Mouse (Mus musculus) urinary bladder, postnatal 4 days (tissue): ENCODE data around the gene Dock11.

Experiments used
- DNase-seq, 2 experiments: peaks; one replicate each; pipeline ENCODE4 v3.0.0; 2021 to 2022; ENCODE audit warnings: low spot score in 2 of 2

Gene Dock11

GRCm38 (mm10) chrX:35888087-35888895 lies at the start of gene Dock11:
Gene Dock11 (plus strand): TSS chrX:35888832.
- peak; percentile 34 to 66 for DNase-seq

DNA sequence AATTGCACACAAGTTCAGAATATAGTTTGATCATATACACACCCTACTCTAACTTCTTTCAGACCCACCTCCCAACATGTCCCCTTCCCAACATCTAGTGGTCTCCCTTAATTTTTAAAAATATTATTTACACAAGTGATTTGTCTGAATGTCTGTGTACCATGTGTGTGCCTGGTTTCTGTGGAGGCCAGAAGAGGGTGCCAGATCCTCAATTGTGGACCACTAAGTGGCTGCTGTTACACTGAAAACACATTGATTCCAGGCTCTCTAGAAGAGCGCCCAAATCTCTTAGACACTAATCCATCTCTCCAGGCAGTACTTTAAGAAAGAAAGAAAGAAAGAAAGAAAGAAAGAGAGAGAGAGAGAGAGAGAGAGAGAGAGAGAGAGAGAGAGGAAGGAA lies 8.9 kb upstream of the Dock11 start:
- DNase-seq, result no peak

- DNase-seq, result no peak
These were observed 540 bp downstream of the Dock11 start for GRCm38 (mm10) chrX:35888945-35889799.

GRCm38 (mm10) chrX:35889800-35890106 lies 1.1 kb downstream of the Dock11 start:
- no peak for DNase-seq

- DNase-seq, result no peak
These were observed 3.0 kb downstream of the Dock11 start for GRCm38 (mm10) chrX:35891534-35892125.

- no peak for DNase-seq
These were observed 3.7 kb downstream of the Dock11 start for GRCm38 (mm10) chrX:35892377-35892776.

- DNase-seq, result no peak
These were observed 9.2 kb downstream of the Dock11 start for GRCm38 (mm10) chrX:35897648-35898500.

DNA sequence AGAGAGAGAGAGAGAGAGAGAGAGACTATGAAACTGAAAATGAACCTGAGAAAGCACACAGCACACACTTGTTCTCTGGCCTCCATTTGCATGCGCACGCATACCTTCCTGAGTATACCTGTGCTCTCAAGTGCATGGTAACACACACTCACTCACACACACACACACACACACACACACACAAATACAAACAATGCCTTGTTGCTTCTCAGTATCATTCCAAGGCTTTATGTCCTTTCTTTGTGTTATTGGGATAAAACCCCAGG lies 9.8 kb downstream of the Dock11 start:
- DNase-seq, result no peak

- DNase-seq, result no peak
These were observed 15.7 kb downstream of the Dock11 start for GRCm38 (mm10) chrX:35904352-35904751.

GRCm38 (mm10) chrX:35906696-35907330 lies 18.2 kb downstream of the Dock11 start:
- DNase-seq, result no peak

DNA sequence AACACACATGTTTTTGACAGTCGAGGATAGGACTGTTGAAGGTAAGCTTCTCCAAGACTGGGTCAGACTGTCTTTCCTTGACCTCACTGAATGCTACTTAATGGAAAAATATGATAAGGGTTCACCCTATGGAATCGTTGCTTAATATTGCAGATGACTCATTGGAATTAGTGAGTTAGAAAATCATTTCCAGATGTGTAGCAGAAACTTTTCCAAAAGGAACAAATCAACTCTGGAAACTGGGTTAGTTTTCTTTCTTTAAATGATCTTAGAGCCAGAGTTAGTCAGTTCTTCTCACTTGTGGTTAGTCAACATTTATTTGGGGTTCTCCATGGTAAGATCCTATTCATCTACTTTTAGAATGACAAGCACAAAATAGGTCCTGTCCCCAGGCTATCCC lies 30.9 kb downstream of the Dock11 start:
- DNase-seq, result no peak

DNA sequence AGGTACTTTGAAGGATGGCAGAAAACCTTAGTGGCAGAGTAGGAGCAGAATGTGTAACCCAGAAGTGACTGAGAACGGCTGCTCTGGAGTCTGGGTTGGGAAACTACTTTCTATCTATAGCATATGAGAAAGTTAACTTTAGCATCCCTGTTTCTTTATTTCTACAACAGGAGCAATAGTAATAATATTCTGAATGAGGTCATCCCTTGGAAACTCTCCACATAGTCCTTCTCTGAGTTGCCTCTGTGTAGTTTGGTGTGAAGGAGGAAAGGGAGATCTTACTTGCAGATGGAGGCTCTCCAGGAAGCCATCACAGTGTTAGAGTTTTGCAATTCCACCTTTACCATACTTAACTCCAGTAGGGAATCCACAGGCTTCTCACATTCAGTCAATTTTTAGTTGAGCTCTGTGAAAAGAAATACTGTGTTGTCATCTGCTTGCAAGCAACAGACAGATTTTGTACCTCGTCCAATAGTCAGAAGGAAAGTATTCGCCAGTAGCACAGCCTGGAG lies 31.5 kb downstream of the Dock11 start:
- DNase-seq, result no peak

- DNase-seq, result no peak
These were observed 33.3 kb downstream of the Dock11 start for GRCm38 (mm10) chrX:35921922-35922321.

DNA sequence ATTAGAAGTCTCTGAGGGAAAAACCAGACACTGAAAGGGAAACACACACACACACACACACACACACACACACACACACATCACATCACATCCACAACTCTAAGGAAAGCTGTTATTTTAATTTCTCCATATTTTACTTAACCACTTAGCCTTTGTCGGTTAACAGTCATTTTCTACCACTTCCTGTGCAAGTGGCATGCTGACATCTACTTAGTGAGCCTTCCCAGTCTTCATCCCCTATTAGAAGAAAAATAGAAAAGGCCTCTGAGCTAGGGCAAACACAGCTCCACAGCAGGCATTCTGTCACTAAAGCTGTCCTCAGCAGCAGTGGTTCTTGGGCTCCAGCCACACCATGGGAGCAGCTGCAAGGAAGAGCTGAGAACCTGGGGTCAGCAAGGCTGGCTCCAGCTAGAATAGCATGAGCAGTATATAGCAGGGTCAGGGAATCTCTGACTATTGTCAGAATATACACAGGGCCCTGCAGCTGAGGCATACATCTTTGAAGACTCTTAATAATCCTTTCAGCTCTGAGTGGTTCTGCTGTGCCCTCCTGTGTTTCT lies 36.2 kb downstream of the Dock11 start:
- no peak for DNase-seq

- no peak for DNase-seq
These were observed 41.7 kb downstream of the Dock11 start for GRCm38 (mm10) chrX:35930094-35930933.

- DNase-seq, result no peak
These were observed 42.3 kb downstream of the Dock11 start for GRCm38 (mm10) chrX:35930934-35931406.

- DNase-seq, result no peak
These were observed 43.3 kb downstream of the Dock11 start for GRCm38 (mm10) chrX:35931945-35932344.

DNA sequence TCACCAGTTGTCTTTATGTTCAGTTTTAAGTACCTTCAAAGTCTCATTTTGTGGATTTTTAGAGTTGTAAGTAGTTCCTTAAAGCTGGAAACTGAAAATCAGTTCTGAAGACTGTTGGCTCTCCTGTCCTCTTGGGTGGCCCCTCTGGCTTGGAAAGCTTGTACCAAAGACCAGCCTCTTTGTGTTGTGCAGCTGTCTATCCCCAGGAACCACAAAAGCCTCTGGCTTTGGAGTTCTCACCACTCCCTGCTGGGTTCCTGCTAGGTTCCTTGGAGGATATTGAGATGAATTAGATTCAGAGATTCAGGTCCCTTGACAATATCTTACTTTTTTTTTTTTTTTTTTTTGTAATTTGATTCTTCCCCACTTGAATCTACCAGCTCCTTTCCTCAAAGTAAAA lies 44.3 kb downstream of the Dock11 start:
- DNase-seq, result no peak

- DNase-seq, result no peak
These were observed 49.5 kb downstream of the Dock11 start for GRCm38 (mm10) chrX:35938112-35938511.

- DNase-seq, result no peak
These were observed 57.8 kb downstream of the Dock11 start for GRCm38 (mm10) chrX:35946394-35946793.
